Mouse (Mus musculus): ENCODE data around the gene Speer4f2.
"Not testable (repeated sequence)": the region's sequence is repeated elsewhere in the genome, so short reads cannot be mapped to it uniquely, and the experiment has no call there.

The Speer4f2 gene

GRCm38 (mm10) chr5:17372880-17373279 lies at the start of gene Speer4f2:
Gene Speer4f2 (plus strand): TSS chr5:17373180.
- not testable (repeated sequence) for DNase-seq (ENCODE audit: low spot score)

- DNase-seq (ENCODE audit: low spot score) = no peak
Measured at GRCm38 (mm10) chr5:17328946-17329566, 43.9 kb upstream of the Speer4f2 start.

- DNase-seq (ENCODE audit: low spot score) = no peak
Measured at GRCm38 (mm10) chr5:17334836-17335235, 38.1 kb upstream of the Speer4f2 start.

DNA sequence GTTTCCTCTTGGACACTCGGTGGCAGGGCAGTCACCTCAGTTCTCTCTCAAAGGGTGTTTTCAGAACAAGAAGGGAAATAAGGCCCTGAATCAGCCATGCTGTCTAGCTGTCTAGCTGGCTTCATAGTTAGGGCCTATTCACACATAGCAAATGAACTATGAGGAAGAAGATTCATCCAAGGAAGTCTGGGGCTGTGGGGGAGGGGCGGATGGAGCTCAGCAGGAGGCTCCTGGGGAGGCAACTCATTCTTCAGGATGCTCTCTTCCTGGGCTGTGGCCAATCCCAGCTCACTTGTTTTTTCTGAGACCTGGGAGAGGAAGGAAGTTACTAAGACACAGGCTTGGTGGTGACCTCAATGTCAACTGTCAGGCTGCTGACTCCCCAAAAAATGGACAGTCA lies 27.2 kb upstream of the Speer4f2 start:
- DNase-seq (ENCODE audit: low spot score) = not testable (repeated sequence)

DNA sequence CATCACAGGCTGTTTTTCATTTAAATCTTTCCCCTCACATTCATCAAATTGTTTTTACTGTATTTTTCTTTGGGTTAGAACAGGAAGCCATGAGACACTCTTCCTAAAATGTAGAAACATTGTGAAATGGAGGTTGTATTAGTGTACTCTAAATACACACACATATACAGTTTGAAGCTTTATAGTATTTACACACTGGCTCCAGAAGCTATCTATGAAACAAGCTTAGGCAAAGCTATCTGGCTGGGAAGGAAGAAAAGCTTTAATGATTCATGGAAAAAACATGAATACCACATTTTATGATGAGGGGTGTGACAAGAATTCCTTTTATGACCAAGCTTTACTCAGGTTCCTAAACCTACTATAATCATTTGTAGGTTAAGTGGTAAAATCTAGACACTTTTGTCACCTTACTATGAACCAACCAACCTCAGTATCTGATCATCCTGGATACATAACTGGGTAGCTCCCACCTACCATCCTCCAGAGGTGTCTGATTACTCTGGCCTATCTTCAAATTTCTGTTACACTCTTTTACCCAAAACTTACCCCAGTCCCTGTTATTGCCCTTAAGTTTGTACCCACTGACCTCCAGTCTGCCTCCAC lies 13.5 kb upstream of the Speer4f2 start:
- no peak for DNase-seq (ENCODE audit: low spot score)

DNA sequence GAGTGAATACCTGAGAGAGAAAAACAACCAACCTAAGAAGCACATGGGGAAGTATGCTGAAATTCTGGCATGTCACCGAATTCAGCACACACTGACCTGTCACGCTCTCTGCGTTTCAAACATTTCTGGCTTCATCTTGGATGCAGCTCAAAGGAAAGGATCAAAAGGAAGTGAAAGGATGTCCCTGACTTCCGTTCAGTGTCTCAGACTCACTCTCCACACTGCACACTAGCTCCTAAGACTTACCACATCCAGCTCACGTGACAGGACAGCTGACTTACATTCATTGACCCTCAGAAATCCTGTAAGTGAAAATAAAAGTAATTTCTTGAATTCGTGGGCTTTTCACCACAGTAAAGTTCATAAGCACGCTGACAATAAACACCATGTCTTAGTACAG lies 16.9 kb downstream of the Speer4f2 start:
- DNase-seq (ENCODE audit: low spot score) = no peak

DNA sequence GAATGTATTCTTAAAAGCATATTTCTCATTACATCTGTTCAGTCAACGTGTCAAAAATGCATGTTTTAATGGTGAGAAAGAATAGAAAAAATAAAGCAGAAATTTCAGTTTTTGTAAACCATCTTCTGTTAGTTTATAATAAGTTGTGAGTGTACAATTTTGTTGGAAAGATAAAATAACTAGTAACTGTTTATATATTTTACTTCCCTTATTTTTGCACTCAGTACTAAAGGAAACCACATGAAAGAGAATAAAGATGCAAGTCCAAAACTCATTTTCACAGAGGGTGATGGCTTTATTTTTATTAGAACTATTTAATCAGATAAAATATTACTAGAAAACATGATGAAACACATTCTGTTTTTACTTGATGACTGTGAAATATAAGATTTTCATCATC lies 18.2 kb downstream of the Speer4f2 start:
- DNase-seq (ENCODE audit: low spot score) = no peak

GRCm38 (mm10) chr5:17400571-17400970 lies 27.6 kb downstream of the Speer4f2 start:
- no peak for DNase-seq (ENCODE audit: low spot score)

GRCm38 (mm10) chr5:17401206-17402077 lies 28.5 kb downstream of the Speer4f2 start:
- DNase-seq (ENCODE audit: low spot score) = no peak

DNA sequence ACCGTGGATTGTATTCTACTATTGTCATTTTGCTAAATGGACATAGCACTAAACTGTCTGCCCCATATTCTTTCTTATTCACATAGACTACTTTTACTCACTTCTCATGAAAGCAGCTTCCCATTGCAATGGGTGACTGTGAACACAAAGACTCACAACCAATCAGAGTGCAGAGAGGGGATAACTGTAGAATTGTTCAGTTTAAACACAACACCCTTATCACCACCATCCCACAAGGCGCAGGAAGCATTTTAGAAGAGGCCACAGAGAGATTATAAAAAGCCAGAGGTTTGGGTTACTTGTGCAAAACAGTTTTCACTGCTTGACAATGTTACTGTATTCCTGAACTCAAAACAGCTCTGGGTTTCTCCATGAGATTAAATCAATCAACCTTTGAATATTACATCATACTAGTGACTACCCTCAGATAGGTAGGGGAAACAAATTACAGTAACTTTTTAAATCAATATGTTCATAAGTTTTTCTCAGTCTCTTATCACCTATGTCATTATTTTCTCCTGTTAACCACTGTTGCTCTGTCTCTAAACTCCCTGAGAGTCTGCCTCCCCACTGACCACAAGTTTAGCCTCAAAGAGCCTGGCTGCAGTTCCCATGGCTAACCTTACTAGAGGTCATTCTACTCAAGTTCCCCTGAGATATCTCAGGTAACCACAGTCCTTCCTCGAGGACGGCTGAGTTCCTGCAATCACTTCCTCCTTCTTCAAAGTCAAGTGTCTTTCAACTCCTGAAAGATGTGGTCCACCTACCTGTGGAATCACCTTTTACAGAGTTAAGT lies 29.5 kb downstream of the Speer4f2 start:
- no peak for DNase-seq (ENCODE audit: low spot score)

- no peak for DNase-seq (ENCODE audit: low spot score)
Measured at GRCm38 (mm10) chr5:17403584-17403983, 30.6 kb downstream of the Speer4f2 start.

GRCm38 (mm10) chr5:17408924-17409660 lies 36.1 kb downstream of the Speer4f2 start:
- DNase-seq (ENCODE audit: low spot score) = no peak

GRCm38 (mm10) chr5:17417201-17417600 lies 44.2 kb downstream of the Speer4f2 start:
- no peak for DNase-seq (ENCODE audit: low spot score)

GRCm38 (mm10) chr5:17419215-17419820 lies 46.3 kb downstream of the Speer4f2 start:
- no peak for DNase-seq (ENCODE audit: low spot score)

DNA sequence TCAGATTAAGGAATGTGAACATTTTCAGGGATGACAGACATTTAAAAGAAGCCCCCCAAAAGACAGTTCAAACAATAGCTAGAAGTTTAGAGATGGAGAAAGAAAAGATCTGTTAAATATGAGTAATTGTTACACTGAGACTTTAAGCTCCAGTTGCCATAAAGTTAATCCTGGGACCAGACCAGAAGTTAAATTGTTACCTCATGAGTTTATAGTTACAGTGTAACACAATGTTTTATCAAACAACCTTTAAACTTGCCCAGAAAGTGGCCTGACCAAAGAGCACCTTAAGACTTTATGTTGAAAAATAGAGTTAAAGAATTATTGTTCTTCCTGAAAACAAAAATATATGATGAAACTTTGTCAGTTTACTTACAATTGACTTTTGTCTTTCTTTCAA lies 46.9 kb downstream of the Speer4f2 start:
- DNase-seq (ENCODE audit: low spot score) = no peak

DNA sequence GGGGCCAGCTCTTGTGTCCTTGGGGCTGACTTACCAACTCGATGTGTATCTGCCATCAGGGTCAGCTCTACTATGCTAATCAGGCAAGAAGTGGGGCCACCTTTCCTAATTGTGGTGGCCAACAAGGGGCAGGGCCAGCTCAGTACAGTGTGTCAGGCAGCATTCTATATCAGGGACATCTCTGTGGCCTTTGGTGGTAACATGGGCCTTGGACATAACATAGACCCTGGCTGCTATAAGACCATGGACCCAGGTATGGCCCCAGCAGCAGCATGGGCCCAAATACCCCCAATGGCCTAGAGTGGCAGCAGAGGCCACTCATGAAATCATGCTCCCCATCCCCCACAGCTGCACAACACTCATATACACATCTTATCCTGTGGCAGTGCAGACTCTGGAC lies 49.2 kb downstream of the Speer4f2 start:
- DNase-seq (ENCODE audit: low spot score) = no peak

DNA sequence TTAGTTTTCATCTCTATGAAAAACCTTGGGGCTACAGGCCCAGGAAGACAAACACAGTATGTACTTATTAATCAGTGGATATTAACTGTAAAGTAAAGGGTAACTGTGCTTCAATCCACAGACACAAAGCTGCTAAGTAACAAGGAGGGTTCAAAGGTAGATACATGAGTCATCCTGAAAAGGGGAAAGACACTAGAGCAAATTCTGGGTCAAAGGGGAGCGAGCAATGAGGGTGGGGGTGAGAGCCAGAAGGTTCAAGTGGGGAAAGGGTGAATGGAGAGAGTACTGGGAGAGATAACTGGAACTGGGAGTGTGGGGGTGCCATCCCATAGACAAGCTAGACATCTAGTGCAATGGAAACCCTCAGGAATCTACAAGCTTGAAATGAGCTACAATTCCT lies 54.0 kb downstream of the Speer4f2 start:
- DNase-seq (ENCODE audit: low spot score) = no peak
